In the genomic region with DNA sequence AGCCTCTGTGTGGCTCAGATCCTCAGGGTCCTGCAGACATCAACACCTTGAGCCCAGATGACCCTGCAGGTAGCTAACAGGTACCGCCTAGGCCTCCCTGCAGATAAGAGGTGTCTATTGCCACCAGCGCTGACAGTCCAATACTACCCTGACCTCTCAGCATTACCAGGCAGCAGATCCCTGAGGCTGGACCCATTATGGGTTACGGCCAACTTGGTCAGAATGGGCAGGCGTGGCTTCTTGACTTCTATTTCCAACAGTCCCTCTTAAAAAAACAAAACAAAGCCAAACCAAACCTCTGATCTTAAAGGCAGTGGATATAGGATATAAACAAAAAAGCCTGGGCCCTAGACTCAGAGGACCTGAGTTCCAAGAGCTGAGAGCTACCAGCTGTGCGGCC, we compare ENCODE assay signal across 22 mouse cellular contexts. TPM values are rescaled to one million over a fixed set of nuclear protein-coding genes. Genes with fewer than 3 reads are reported as not detected.
DNase-seq lines count a peak whose midpoint lies in the region; ATAC-seq and TF ChIP-seq lines count a peak whose summit lies in the region.
"Had no signal": no experiment of that assay in that cellular context is flagged by ENCODE, and none has a peak within 500 bp of the region (broad histone marks: within the 10 kb centered on the region; RNA-seq: fewer than 3 reads in every experiment).

No protein-coding gene starts in this region.

- H3K9ac ChIP-seq in heart, embryonic 13.5 days = peak overlapping the region; percentile 53
- 0 out of 2 replicates have a peak overlapping the region, but pooled peaks have one; percentile 27 for H3K9ac ChIP-seq in liver, postnatal 0 days (replicated peaks)
- no peak overlapping the region for H3K9ac ChIP-seq in limb, embryonic 12.5 days (replicated peaks)
- H3K9ac ChIP-seq: forebrain, embryonic 15.5 days; liver, embryonic 15.5 days; neural tube, embryonic 12.5 days had no signal

- H3K36me3 ChIP-seq in heart, embryonic 13.5 days = peaks cover 64% of the 10 kb centered on the region
- peaks cover 16% of the 10 kb centered on the region for H3K36me3 ChIP-seq in liver, postnatal 0 days (replicated peaks; ENCODE audit: insufficient read depth, low read length)
- H3K36me3 ChIP-seq in limb, embryonic 12.5 days = peaks cover 57% of the 10 kb centered on the region
- H3K36me3 ChIP-seq: forebrain, embryonic 15.5 days had no signal

- no peak for TF ChIP-seq EP300 in liver, postnatal 0 days (IDR thresholded peaks at IDR 0.05; ENCODE audit: low read depth)

- TF ChIP-seq CTCF in liver, postnatal 0 days (IDR thresholded peaks at IDR 0.05; ENCODE audit: low read depth) = no peak

- WGBS in heart, embryonic 13.5 days = 76% methylated on average over 5 of the region's 5 CpGs
- WGBS in liver, postnatal 0 days (ENCODE audit: insufficient replicate concordance) = 83% methylated on average over 5 of the region's 5 CpGs
- 86% methylated on average over 5 of the region's 5 CpGs for WGBS in limb, embryonic 12.5 days

- no peak for ATAC-seq in heart, embryonic 13.5 days (ENCODE audit: extremely low read depth, insufficient number of reproducible peaks, low FRiP score, low TSS enrichment)
- no peak for ATAC-seq in liver, postnatal 0 days
- no peak for ATAC-seq in limb, embryonic 12.5 days (ENCODE audit: insufficient number of reproducible peaks, insufficient read depth, low FRiP score, low TSS enrichment, low read depth)
- ATAC-seq: forebrain, embryonic 15.5 days; hindbrain, postnatal 0 days had no signal

- no peak overlapping the region for H3K4me2 ChIP-seq in heart, embryonic 13.5 days
- H3K4me2 ChIP-seq in liver, postnatal 0 days (ENCODE audit: low read depth, low read length) = no peak overlapping the region
- no peak overlapping the region for H3K4me2 ChIP-seq in limb, embryonic 12.5 days
- H3K4me2 ChIP-seq: forebrain, embryonic 15.5 days; liver, embryonic 15.5 days; neural tube, embryonic 12.5 days had no signal

- no peaks in the 10 kb centered on the region for H3K27me3 ChIP-seq in heart, embryonic 13.5 days (replicated peaks)
- no peaks in the 10 kb centered on the region for H3K27me3 ChIP-seq in liver, postnatal 0 days (ENCODE audit: insufficient read depth, low read length)
- H3K27me3 ChIP-seq in limb, embryonic 12.5 days = no peaks in the 10 kb centered on the region
- H3K27me3 ChIP-seq: forebrain, embryonic 15.5 days; liver, embryonic 15.5 days; neural tube, embryonic 12.5 days had no signal

- H3K27ac ChIP-seq in heart, embryonic 13.5 days (replicated peaks) = peak overlapping the region; percentile 5; the same call in 1 of the 2 replicates
- no peak overlapping the region for H3K27ac ChIP-seq in liver, postnatal 0 days (ENCODE audit: low read depth)
- 0 out of 2 replicates have a peak overlapping the region, but pooled peaks have one; percentile 5 for H3K27ac ChIP-seq in limb, embryonic 12.5 days
- H3K27ac ChIP-seq: forebrain, embryonic 15.5 days; hindbrain, postnatal 0 days; liver, embryonic 15.5 days; neural tube, embryonic 12.5 days had no signal

- H3K9me3 ChIP-seq in heart, embryonic 13.5 days = no peaks in the 10 kb centered on the region
- no peaks in the 10 kb centered on the region for H3K9me3 ChIP-seq in liver, postnatal 0 days (ENCODE audit: low read length)
- no peaks in the 10 kb centered on the region for H3K9me3 ChIP-seq in limb, embryonic 12.5 days
- H3K9me3 ChIP-seq: forebrain, embryonic 15.5 days; liver, embryonic 15.5 days; neural tube, embryonic 12.5 days had no signal

- no peak for DNase-seq in heart, adult 11 months
- DNase-seq in liver, postnatal 0 days = no peak
- no peak for DNase-seq in liver
- no peak for DNase-seq in left cerebral cortex, adult 18-20 months (ENCODE audit: low spot score in 2 of 2)
- DNase-seq in retina, embryonic 14.5 days (ENCODE audit: low spot score) = no peak
- DNase-seq: adrenal gland, adult 8-10 months; cerebellum, adult 2 months; cerebellum, postnatal 25 days; gastrocnemius, postnatal 36 days; kidney, adult 18-20 months; kidney, postnatal 4 days; left cerebral cortex, postnatal 4 days; lung, postnatal 4 days; midbrain, embryonic 14.5 days; retina, postnatal 1 day; thymus, postnatal 14 days had no signal

- H3K4me1 ChIP-seq in heart, embryonic 13.5 days = peaks cover 80% of the 10 kb centered on the region
- H3K4me1 ChIP-seq in liver, postnatal 0 days (ENCODE audit: insufficient read depth) = peaks cover 31% of the 10 kb centered on the region
- H3K4me1 ChIP-seq in limb, embryonic 12.5 days (replicated peaks) = peaks cover 67% of the 10 kb centered on the region

- H3K4me3 ChIP-seq in heart, embryonic 13.5 days = no peak overlapping the region
- no peak overlapping the region for H3K4me3 ChIP-seq in liver, postnatal 0 days (ENCODE audit: low read depth, low read length)
- H3K4me3 ChIP-seq in limb, embryonic 12.5 days (replicated peaks) = no peak overlapping the region
- H3K4me3 ChIP-seq: forebrain, embryonic 15.5 days; liver, embryonic 15.5 days; neural tube, embryonic 12.5 days had no signal

RNA-seq across cellular contexts. Expression of gene Zcchc24, which starts 17.8 kb away (rescaled TPM):
- 20.8 and 22.6 TPM in 2 replicates for polyA plus RNA-seq in heart, embryonic 13.5 days (2015; fragmentation: Nextera tagmentation; extraction: Ambion mirVana)
- polyA plus RNA-seq in liver, postnatal 0 days (2015; fragmentation: Nextera tagmentation; extraction: Ambion mirVana) = 13.7 and 13.8 TPM in 2 replicates
- polyA plus RNA-seq in limb, embryonic 12.5 days (2016; fragmentation: Nextera tagmentation; extraction: Ambion mirVana) = 28.6 and 32.6 TPM in 2 replicates
- 10 to 100 TPM; 47.4 to 47.7 TPM for total RNA-seq in left cerebral cortex, adult 18-20 months (2021)

RNA-seq across cellular contexts. Expression of gene Ppif, which starts 57.1 kb away (rescaled TPM):
- polyA plus RNA-seq in heart, embryonic 13.5 days (2015; fragmentation: Nextera tagmentation; extraction: Ambion mirVana) = 93.7 and 99.8 TPM in 2 replicates
- 36.0 and 38.4 TPM in 2 replicates for polyA plus RNA-seq in liver, postnatal 0 days (2015; fragmentation: Nextera tagmentation; extraction: Ambion mirVana)
- polyA plus RNA-seq in limb, embryonic 12.5 days (2016; fragmentation: Nextera tagmentation; extraction: Ambion mirVana) = 29.2 and 32.9 TPM in 2 replicates
- 10 to 100 TPM; 25.4 to 25.6 TPM for total RNA-seq in left cerebral cortex, adult 18-20 months (2021)
